Mouse (Mus musculus): ENCODE results near the gene Bpgm. TPM values are rescaled to one million over a fixed set of nuclear protein-coding genes. Genes with fewer than 3 reads are reported as not detected.

The Bpgm gene
- total and polyA plus RNA-seq, 2 experiments from 2014 or later = 26.3 to 29.2 TPM

DNA sequence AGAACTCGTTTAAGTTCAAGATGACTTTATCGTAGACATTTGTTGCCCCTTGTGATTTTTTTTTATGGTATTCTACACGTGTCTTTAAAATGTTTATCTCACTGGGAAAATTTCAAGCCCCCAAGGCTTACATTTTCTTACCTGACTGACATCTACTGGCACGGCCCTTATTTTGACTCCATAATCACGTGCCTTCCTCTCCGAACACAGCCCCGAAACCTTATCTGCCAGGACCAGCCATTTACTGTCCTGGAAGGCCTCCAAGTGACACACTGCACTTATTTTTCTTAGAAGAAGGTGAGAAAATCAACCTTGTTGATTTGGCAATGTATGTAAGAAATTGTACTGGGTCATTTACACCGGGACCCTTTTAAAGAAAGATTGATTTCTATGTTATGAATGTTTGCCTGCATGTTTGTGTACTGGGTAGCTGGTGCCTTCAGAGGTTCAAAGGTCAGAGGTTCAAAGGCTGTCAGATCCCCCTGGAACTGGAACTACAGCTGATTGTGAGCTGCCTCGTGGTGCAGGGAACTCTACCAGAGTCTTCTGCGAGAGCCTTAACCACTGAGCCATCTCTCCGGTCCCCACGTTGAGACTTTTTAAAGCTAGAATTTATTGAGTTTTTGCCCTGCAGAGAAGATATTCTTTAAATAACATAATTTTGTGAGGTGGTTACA is 4.4 kb upstream of the Bpgm start:
- no peak overlapping the region for H3K9ac ChIP-seq (replicated peaks; ENCODE audit: low read depth, low read length)
- H3K27ac ChIP-seq (ENCODE audit: low read depth) = no peak overlapping the region
- no peaks in the 10 kb centered on the region for H3K27me3 ChIP-seq (ENCODE audit: control insufficient read depth, insufficient read depth, low read length)
- H3K9me3 ChIP-seq (replicated peaks; ENCODE audit: control insufficient read depth, low read length) = no peaks in the 10 kb centered on the region
- H3K4me3 ChIP-seq (ENCODE audit: low read depth, low read length) = no peak overlapping the region
- no peaks in the 10 kb centered on the region for H3K36me3 ChIP-seq (replicated peaks; ENCODE audit: control insufficient read depth, insufficient read depth, low read length)
- WGBS = 49% methylated on average over 12 of the region's 12 CpGs
- ATAC-seq (ENCODE audit: insufficient read depth, low read depth) (no peak), DNase-seq (ENCODE audit: low spot score) (peak; percentile 13)
- TF ChIP-seq EP300 (IDR thresholded peaks at IDR 0.05; ENCODE audit: low read depth) (no peak), CTCF (IDR thresholded peaks at IDR 0.05; ENCODE audit: low read depth) (no peak)
- H3K4me2 ChIP-seq (ENCODE audit: low read depth, low read length) = no peak overlapping the region
- H3K4me1 ChIP-seq (ENCODE audit: control insufficient read depth, insufficient read depth) = peaks cover 8% of the 10 kb centered on the region; the same call in 1 of the 2 replicates

DNA sequence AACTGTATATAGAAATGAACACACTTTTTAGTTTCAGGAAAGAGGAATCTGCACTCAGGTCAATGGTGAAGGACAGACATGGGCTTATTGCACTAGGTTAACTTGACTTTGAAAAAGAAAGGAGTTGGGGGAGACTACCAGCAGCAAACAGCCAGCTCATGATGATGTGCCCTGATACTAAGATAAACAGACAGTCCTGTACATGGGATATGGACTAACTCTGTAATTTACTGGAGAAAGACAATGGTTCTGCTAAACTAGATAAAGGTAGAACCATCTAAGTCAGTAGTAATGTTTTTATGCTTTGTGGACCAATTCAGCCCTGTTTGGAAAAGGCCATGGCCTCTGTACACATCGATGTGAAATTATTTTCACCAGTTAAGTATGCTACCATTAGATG is 2.7 kb upstream of the Bpgm start:
- no peak overlapping the region for H3K9ac ChIP-seq (replicated peaks; ENCODE audit: low read depth, low read length)
- WGBS = 79% methylated on average over 1 of the region's 1 CpGs
- no peaks in the 10 kb centered on the region for H3K27me3 ChIP-seq (ENCODE audit: control insufficient read depth, insufficient read depth, low read length)
- TF ChIP-seq EP300 (IDR thresholded peaks at IDR 0.05; ENCODE audit: low read depth) (no peak), CTCF (IDR thresholded peaks at IDR 0.05; ENCODE audit: low read depth) (no peak)
- H3K27ac ChIP-seq (ENCODE audit: low read depth) = no peak overlapping the region
- DNase-seq (ENCODE audit: low spot score) = no peak
- no peak for ATAC-seq (ENCODE audit: insufficient read depth, low read depth)
- H3K4me1 ChIP-seq (ENCODE audit: control insufficient read depth, insufficient read depth) = peaks cover 11% of the 10 kb centered on the region; the same call in 1 of the 2 replicates
- no peaks in the 10 kb centered on the region for H3K9me3 ChIP-seq (replicated peaks; ENCODE audit: control insufficient read depth, low read length)
- H3K36me3 ChIP-seq (replicated peaks; ENCODE audit: control insufficient read depth, insufficient read depth, low read length) = no peaks in the 10 kb centered on the region
- no peak overlapping the region for H3K4me2 ChIP-seq (ENCODE audit: low read depth, low read length)
- H3K4me3 ChIP-seq (ENCODE audit: low read depth, low read length) = no peak overlapping the region

DNA sequence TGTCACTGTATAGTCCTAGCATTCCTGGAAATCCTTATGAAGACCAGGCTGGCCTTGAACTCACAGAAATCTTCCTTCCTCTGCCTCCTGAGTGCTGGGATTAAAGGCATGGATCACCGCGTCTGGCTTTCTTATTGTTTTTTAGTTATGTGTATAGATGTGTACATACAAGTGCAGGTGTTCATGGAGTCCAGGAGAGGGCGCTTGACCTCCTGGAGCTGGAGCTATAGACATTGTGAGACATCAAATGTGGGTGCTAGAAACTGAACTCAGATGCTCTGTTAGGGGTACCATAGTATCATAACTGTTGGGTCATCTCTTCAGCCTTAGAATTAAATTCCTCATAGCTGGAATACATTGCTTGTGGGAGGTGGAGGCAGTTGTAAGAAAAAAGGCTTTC is 2.0 kb upstream of the Bpgm start:
- no peak for DNase-seq (ENCODE audit: low spot score)
- no peak overlapping the region for H3K4me2 ChIP-seq (ENCODE audit: low read depth, low read length)

DNA sequence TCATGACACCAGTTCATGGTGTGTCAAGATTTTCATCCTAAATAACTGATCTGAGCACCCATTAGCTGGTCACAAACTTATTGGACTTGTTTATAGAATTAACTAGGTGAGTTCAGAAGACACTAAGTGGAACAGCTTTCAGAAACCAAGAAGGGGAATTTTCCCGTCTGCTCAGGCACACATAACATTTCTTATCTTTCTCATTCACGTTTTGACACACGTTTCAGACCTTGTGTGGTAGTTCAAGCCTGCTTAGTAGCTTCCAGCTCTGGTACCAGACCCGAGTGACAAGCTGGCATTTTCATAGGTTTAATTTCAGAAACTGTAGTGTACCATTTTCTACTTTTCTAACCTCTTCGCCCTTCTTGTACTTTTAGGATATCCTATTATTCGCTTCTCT is 616 bp upstream of the Bpgm start:
- H3K36me3 ChIP-seq (replicated peaks; ENCODE audit: control insufficient read depth, insufficient read depth, low read length) = no peaks in the 10 kb centered on the region
- no peak for ATAC-seq (ENCODE audit: insufficient read depth, low read depth)
- no peaks in the 10 kb centered on the region for H3K27me3 ChIP-seq (ENCODE audit: control insufficient read depth, insufficient read depth, low read length)

More for the DNA sequence above, 2.0 kb upstream of the Bpgm start:
- 62% methylated on average over 3 of the region's 3 CpGs for WGBS
- Histone ChIP-seq H3K27me3 (ENCODE audit: control insufficient read depth, insufficient read depth, low read length) (no peaks in the 10 kb centered on the region), H3K9ac (replicated peaks; ENCODE audit: low read depth, low read length) (no peak overlapping the region), H3K4me1 (ENCODE audit: control insufficient read depth, insufficient read depth) (peaks cover 11% of the 10 kb centered on the region; the same call in 1 of the 2 replicates), H3K9me3 (replicated peaks; ENCODE audit: control insufficient read depth, low read length) (no peaks in the 10 kb centered on the region), H3K27ac (ENCODE audit: low read depth) (no peak overlapping the region), H3K36me3 (replicated peaks; ENCODE audit: control insufficient read depth, insufficient read depth, low read length) (no peaks in the 10 kb centered on the region), H3K4me3 (ENCODE audit: low read depth, low read length) (no peak overlapping the region)
- no peak for ATAC-seq (ENCODE audit: insufficient read depth, low read depth)
- no peak for TF ChIP-seq EP300 (IDR thresholded peaks at IDR 0.05; ENCODE audit: low read depth)
- TF ChIP-seq CTCF (IDR thresholded peaks at IDR 0.05; ENCODE audit: low read depth) = no peak

DNA sequence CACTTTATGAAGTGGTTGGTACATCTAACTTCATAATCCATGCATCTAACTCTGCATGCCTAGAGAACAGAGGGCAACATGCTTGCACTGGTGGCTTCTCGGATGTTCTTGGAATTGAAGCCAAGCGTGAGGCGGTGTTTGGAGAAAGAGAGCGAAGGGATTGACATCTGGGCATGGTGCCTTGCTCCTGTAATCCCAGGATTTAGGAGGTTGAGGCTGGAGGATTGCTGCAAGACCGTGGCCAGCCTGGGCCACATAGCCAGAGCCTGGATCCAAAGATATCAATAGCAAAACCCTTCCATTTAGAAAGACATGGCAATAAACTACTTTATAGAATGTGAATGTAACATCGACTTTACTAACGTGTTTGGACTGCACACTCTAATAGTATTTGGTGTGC is 2.0 kb downstream of the Bpgm start:
- Histone ChIP-seq H3K4me1 (ENCODE audit: control insufficient read depth, insufficient read depth) (peaks cover 15% of the 10 kb centered on the region; the same call in 1 of the 2 replicates), H3K4me3 (ENCODE audit: low read depth, low read length) (no peak overlapping the region), H3K9me3 (replicated peaks; ENCODE audit: control insufficient read depth, low read length) (no peaks in the 10 kb centered on the region), H3K27ac (ENCODE audit: low read depth) (no peak overlapping the region), H3K27me3 (ENCODE audit: control insufficient read depth, insufficient read depth, low read length) (no peaks in the 10 kb centered on the region), H3K4me2 (ENCODE audit: low read depth, low read length) (no peak overlapping the region), H3K36me3 (replicated peaks; ENCODE audit: control insufficient read depth, insufficient read depth, low read length) (no peaks in the 10 kb centered on the region), H3K9ac (replicated peaks; ENCODE audit: low read depth, low read length) (no peak overlapping the region)
- TF ChIP-seq CTCF (IDR thresholded peaks at IDR 0.05; ENCODE audit: low read depth) = no peak
- no peak for TF ChIP-seq EP300 (IDR thresholded peaks at IDR 0.05; ENCODE audit: low read depth)
- DNase-seq (ENCODE audit: low spot score) (no peak), ATAC-seq (ENCODE audit: insufficient read depth, low read depth) (no peak)
- WGBS = 86% methylated on average over 7 of the region's 7 CpGs

More for the DNA sequence above, 616 bp upstream of the Bpgm start:
- peaks cover 11% of the 10 kb centered on the region; the same call in 1 of the 2 replicates for H3K4me1 ChIP-seq (ENCODE audit: control insufficient read depth, insufficient read depth)
- H3K27ac ChIP-seq (ENCODE audit: low read depth) = peak overlapping the region; percentile 70
- H3K4me3 ChIP-seq (ENCODE audit: low read depth, low read length) = peak overlapping the region; percentile 67
- peak overlapping the region; percentile 61 for H3K9ac ChIP-seq (replicated peaks; ENCODE audit: low read depth, low read length)
- DNase-seq (ENCODE audit: low spot score) = peak; percentile 18
- 10% methylated on average over 6 of the region's 6 CpGs for WGBS
- peak overlapping the region; percentile 67 for H3K4me2 ChIP-seq (ENCODE audit: low read depth, low read length)
- no peaks in the 10 kb centered on the region for H3K9me3 ChIP-seq (replicated peaks; ENCODE audit: control insufficient read depth, low read length)
- TF ChIP-seq CTCF (IDR thresholded peaks at IDR 0.05; ENCODE audit: low read depth) = no peak
- TF ChIP-seq EP300 (IDR thresholded peaks at IDR 0.05; ENCODE audit: low read depth) = no peak

Data from heart, postnatal 0 days (tissue).